Mouse (Mus musculus) E14TG2a.4 (cell line): Measurements from ENCODE around the gene Ucn3.

Source experiments
- CTCF ChIP-seq: conservative IDR thresholded peaks from 2 replicates; pipeline ENCODE4 v1.5.1; 2014; ENCODE audit warnings: low read length
- NANOG ChIP-seq: IDR thresholded peaks from 2 replicates; pipeline ENCODE4 v1.6.1; 2014; ENCODE audit warnings: borderline replicate concordance, low read length, mixed read lengths
- POU5F1 ChIP-seq: IDR thresholded peaks from 2 replicates; pipeline ENCODE4 v1.6.1; 2014; ENCODE audit warnings: low read length, borderline replicate concordance

- no peak for TF ChIP-seq CTCF
- TF ChIP-seq NANOG, result no peak
- no peak for TF ChIP-seq POU5F1
Observed at GRCm38 (mm10) chr13:3947267-3947666, 2.1 kb upstream of the Ucn3 start.
